Mouse (Mus musculus): ENCODE data around the gene 9930111J21Rik1. TPM values are rescaled to one million over a fixed set of nuclear protein-coding genes. Genes with fewer than 3 reads are reported as not detected.
"Not testable (repeated sequence)": the region's sequence is repeated elsewhere in the genome, so short reads cannot be mapped to it uniquely, and the experiment has no call there.

The 9930111J21Rik1 gene
- polyA plus RNA-seq, 1 experiment from 2014 or later: 0.12 TPM

DNA sequence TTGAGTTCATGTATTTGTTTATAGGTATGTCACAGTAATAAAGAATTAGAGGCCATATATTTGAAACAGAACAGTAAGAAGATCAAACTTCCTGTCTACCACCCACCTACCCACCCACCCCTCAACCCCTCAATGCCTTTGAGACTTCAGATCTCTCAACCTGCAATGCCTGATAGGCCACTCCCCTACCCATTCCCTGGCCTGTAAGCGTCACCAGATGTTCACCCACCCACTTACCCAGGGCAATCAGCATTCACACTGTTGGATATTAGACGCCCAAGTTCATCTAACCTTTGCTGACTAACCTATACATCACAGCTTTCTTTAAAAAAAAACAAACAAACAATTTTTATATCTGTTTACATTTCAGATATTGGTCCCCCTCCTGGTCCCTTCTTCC, 10.8 kb upstream of the 9930111J21Rik1 start:
- not testable (repeated sequence) for H3K4me1 ChIP-seq (ENCODE audit: control insufficient read depth, insufficient read depth, low read length); H3K4me2 ChIP-seq (ENCODE audit: low read depth, severe bottlenecking); H3K27me3 ChIP-seq (ENCODE audit: control insufficient read depth, insufficient read depth, low read length); H3K4me3 ChIP-seq (ENCODE audit: low read depth, low read length); H3K9ac ChIP-seq (ENCODE audit: low read length); H3K27ac ChIP-seq (replicated peaks; ENCODE audit: low read depth, low read length); H3K9me3 ChIP-seq (ENCODE audit: control insufficient read depth, low read length); DNase-seq (ENCODE audit: low spot score); ATAC-seq (ENCODE audit: insufficient number of reproducible peaks, low FRiP score, low TSS enrichment, low read depth); H3K36me3 ChIP-seq (ENCODE audit: control insufficient read depth, insufficient read depth, low read length)
- 48% methylated on average over 1 of the region's 2 CpGs for WGBS

DNA sequence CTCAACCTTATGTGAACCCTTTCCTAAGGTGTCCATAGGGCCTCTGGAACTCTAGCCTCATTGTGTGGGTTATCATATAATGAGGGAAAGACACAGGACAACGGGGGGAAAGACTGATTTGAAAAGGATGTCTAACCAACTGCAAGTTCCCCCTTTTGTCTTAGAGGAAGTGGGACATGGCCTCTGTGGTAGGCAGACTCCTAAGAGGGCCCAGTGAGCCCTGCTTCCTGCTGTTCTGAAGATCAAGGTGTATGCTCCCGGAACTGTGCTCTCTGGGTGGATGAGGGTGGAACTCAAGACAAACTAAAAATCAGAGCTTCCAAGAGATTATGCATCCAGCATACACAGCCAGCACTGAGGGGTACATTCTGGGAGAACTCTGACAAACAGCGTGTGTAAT, 9.0 kb upstream of the 9930111J21Rik1 start:
- not testable (repeated sequence) for H3K4me3 ChIP-seq (ENCODE audit: low read depth, low read length); DNase-seq (ENCODE audit: low spot score); H3K27ac ChIP-seq (replicated peaks; ENCODE audit: low read depth, low read length); ATAC-seq (ENCODE audit: insufficient number of reproducible peaks, low FRiP score, low TSS enrichment, low read depth); H3K4me1 ChIP-seq (ENCODE audit: control insufficient read depth, insufficient read depth, low read length); H3K9ac ChIP-seq (ENCODE audit: low read length); H3K27me3 ChIP-seq (ENCODE audit: control insufficient read depth, insufficient read depth, low read length); H3K36me3 ChIP-seq (ENCODE audit: control insufficient read depth, insufficient read depth, low read length); H3K4me2 ChIP-seq (ENCODE audit: low read depth, severe bottlenecking); H3K9me3 ChIP-seq (ENCODE audit: control insufficient read depth, low read length)
- 79% methylated on average over 2 of the region's 3 CpGs for WGBS

DNA sequence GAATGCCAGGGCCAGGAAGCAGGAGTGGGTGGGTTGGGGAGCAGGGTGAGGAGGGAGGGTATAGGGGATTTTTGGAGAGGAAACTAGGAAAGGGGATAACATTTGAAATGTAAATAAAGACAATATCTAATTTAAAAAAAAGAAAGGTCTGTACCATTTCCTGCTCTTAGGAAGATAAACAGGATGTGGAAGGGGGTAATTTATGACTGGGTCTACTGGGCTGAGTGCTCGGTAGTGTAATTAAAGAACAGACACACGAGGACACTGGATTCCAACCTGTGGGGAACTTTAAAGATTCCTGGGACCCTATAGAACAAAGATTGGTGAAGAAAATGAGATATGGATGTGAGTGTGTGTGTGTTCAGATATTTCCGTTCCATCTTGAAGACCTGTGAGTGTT, 3.6 kb upstream of the 9930111J21Rik1 start:
- H3K4me3 ChIP-seq (ENCODE audit: low read depth, low read length); H3K36me3 ChIP-seq (ENCODE audit: control insufficient read depth, insufficient read depth, low read length); H3K4me2 ChIP-seq (ENCODE audit: low read depth, severe bottlenecking); H3K27ac ChIP-seq (replicated peaks; ENCODE audit: low read depth, low read length); DNase-seq (ENCODE audit: low spot score); ATAC-seq (ENCODE audit: insufficient number of reproducible peaks, low FRiP score, low TSS enrichment, low read depth); H3K9ac ChIP-seq (ENCODE audit: low read length); H3K4me1 ChIP-seq (ENCODE audit: control insufficient read depth, insufficient read depth, low read length); H3K9me3 ChIP-seq (ENCODE audit: control insufficient read depth, low read length); H3K27me3 ChIP-seq (ENCODE audit: control insufficient read depth, insufficient read depth, low read length): not testable (repeated sequence)
- no CpG with 5 or more reads among the region's 3 CpGs for WGBS

DNA sequence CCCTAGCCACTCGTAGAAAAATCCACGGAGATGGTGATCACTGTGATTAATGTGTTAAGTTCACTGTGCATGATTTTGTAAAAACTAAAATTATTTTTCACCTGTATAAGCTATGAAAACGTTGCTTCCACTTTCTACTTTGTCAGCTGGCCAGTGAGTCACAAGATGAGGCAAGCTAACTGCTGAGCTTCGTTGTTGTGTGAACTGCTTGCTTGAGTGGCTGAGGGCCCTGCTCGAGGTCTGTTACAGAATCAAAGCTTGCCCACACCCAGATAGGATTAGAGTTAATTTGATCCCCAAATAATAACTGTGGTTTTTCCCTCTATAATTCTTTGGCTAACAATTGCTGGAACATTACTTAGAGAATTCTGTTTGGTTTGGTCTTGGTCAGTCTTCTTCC, 854 bp upstream of the 9930111J21Rik1 start:
- H3K9me3 ChIP-seq (ENCODE audit: control insufficient read depth, low read length); DNase-seq (ENCODE audit: low spot score); H3K9ac ChIP-seq (ENCODE audit: low read length); H3K27ac ChIP-seq (replicated peaks; ENCODE audit: low read depth, low read length); ATAC-seq (ENCODE audit: insufficient number of reproducible peaks, low FRiP score, low TSS enrichment, low read depth); H3K4me3 ChIP-seq (ENCODE audit: low read depth, low read length); H3K27me3 ChIP-seq (ENCODE audit: control insufficient read depth, insufficient read depth, low read length); H3K4me1 ChIP-seq (ENCODE audit: control insufficient read depth, insufficient read depth, low read length); H3K4me2 ChIP-seq (ENCODE audit: low read depth, severe bottlenecking); H3K36me3 ChIP-seq (ENCODE audit: control insufficient read depth, insufficient read depth, low read length): not testable (repeated sequence)
- no CpG with 5 or more reads among the region's 5 CpGs for WGBS

DNA sequence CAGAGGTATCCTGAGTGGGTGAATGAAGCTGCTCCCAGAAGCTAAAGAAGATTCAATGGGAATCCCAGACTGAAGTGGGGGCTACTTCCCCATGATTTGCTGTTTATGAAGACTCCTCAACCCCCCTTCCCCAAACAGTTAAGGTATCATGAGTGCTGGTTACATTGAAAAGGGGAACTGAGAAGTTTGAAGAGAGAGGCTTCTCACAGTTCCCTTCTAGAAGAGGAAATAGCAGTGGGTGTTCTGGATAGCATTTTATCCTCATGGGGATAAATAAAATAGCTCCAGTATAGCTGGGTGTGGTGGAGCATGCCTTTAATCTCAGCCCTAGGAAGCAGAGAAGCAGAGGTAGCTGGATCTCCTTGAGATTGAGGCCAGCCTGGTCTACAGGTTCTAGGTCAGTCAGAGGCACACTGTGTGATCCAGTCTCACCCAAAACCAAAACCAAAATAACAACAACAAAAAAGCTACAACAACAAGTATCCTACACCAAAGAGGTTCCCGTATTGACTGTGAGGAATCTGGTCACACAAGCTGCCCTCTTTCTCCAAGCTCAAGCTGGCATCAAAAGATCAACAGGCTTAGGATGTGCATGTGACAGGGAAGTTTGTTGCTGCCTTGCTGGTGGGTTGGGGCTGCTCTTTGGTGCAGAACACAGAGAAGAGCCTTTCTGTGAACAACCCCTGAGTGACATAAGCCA, 808 bp downstream of the 9930111J21Rik1 start, which contains the start of gene Olfr56:
Olfr56 (plus strand) TSS at position 650 of the 700 bp plus-strand sequence.
- not testable (repeated sequence) for H3K4me1 ChIP-seq (ENCODE audit: control insufficient read depth, insufficient read depth, low read length); H3K4me3 ChIP-seq (ENCODE audit: low read depth, low read length); H3K4me2 ChIP-seq (ENCODE audit: low read depth, severe bottlenecking); DNase-seq (ENCODE audit: low spot score); ATAC-seq (ENCODE audit: insufficient number of reproducible peaks, low FRiP score, low TSS enrichment, low read depth); H3K27ac ChIP-seq (replicated peaks; ENCODE audit: low read depth, low read length); H3K36me3 ChIP-seq (ENCODE audit: control insufficient read depth, insufficient read depth, low read length); H3K27me3 ChIP-seq (ENCODE audit: control insufficient read depth, insufficient read depth, low read length); H3K9ac ChIP-seq (ENCODE audit: low read length); H3K9me3 ChIP-seq (ENCODE audit: control insufficient read depth, low read length)
- no CpG with 5 or more reads among the region's 1 CpGs for whole genome bisulfite sequencing

DNA sequence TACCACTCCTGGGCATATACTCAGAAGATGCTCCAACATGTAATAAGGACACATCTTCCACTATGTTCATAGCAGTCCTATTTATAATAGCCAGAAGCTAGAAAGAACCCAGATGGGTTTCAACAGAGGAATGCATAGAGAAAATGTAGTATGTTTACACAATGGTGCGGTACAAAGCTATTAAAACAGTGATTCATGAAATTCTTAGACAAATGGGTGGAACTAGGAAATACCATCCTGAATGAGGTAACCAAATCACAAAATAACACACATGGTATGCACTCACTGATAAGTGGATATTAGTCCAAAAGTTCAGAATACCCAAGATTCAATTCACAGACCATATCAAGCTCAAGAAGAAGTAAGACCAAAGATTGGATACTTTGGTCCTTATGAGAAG, 4.5 kb downstream of the 9930111J21Rik1 start:
- DNase-seq (ENCODE audit: low spot score); H3K27ac ChIP-seq (replicated peaks; ENCODE audit: low read depth, low read length); H3K9ac ChIP-seq (ENCODE audit: low read length); H3K4me3 ChIP-seq (ENCODE audit: low read depth, low read length); H3K4me1 ChIP-seq (ENCODE audit: control insufficient read depth, insufficient read depth, low read length); H3K4me2 ChIP-seq (ENCODE audit: low read depth, severe bottlenecking); ATAC-seq (ENCODE audit: insufficient number of reproducible peaks, low FRiP score, low TSS enrichment, low read depth); H3K9me3 ChIP-seq (ENCODE audit: control insufficient read depth, low read length); H3K27me3 ChIP-seq (ENCODE audit: control insufficient read depth, insufficient read depth, low read length); H3K36me3 ChIP-seq (ENCODE audit: control insufficient read depth, insufficient read depth, low read length): not testable (repeated sequence)
- WGBS: no CpG with 5 or more reads among the region's 1 CpGs

DNA sequence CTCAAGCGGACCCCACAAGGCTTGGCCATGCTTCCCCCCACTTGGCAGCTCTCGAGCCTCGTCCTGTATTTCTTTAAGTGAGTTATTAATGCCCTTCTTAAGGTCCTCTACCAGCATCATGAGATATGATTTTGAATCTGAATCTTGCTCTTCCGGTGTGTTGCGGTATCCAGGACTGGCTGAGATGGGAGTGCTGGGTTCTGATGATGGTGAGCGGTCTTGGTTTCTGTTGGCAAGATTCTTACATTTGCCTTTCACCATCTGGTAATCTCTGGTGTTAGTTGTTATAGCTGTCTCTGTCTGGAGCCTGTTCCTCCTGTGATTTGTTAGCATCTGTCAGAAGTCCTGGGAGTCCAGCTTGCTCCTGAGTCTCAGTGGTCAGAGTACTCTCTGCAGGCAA, 33.1 kb downstream of the 9930111J21Rik1 start, which contains the start of gene Psme2b:
Psme2b (minus strand) TSS at position 101 of the 400 bp plus-strand sequence.
- WGBS: 95% methylated on average over 6 of the region's 6 CpGs
- H3K27ac ChIP-seq (replicated peaks; ENCODE audit: low read depth, low read length); H3K4me1 ChIP-seq (ENCODE audit: control insufficient read depth, insufficient read depth, low read length); H3K4me3 ChIP-seq (ENCODE audit: low read depth, low read length); H3K9ac ChIP-seq (ENCODE audit: low read length); H3K27me3 ChIP-seq (ENCODE audit: control insufficient read depth, insufficient read depth, low read length); DNase-seq (ENCODE audit: low spot score); ATAC-seq (ENCODE audit: insufficient number of reproducible peaks, low FRiP score, low TSS enrichment, low read depth); H3K36me3 ChIP-seq (ENCODE audit: control insufficient read depth, insufficient read depth, low read length); H3K9me3 ChIP-seq (ENCODE audit: control insufficient read depth, low read length); H3K4me2 ChIP-seq (ENCODE audit: low read depth, severe bottlenecking): not testable (repeated sequence)

DNA sequence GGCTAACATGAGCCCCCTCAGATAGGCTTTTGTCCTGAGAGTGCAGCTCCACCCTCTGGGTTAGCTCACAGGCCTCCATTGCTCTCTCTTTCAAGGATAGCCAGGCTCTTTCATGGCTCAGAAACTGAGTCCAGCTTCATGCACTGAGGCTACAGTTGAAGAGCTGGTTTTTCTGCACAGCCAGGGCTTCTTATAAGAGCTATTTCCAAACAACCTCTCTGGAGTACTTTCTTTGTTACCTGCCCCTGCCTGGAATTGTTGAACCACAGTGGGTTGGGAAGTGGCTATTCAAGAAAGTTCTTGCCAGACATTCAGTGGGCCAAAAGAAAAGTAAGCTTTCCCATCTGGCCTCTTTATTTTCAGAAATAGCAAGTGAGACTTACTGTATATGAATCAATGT, 39.9 kb downstream of the 9930111J21Rik1 start:
- H3K4me1 ChIP-seq (ENCODE audit: control insufficient read depth, insufficient read depth, low read length); DNase-seq (ENCODE audit: low spot score); H3K9ac ChIP-seq (ENCODE audit: low read length); H3K4me2 ChIP-seq (ENCODE audit: low read depth, severe bottlenecking); H3K27ac ChIP-seq (replicated peaks; ENCODE audit: low read depth, low read length); ATAC-seq (ENCODE audit: insufficient number of reproducible peaks, low FRiP score, low TSS enrichment, low read depth); H3K27me3 ChIP-seq (ENCODE audit: control insufficient read depth, insufficient read depth, low read length); H3K36me3 ChIP-seq (ENCODE audit: control insufficient read depth, insufficient read depth, low read length); H3K9me3 ChIP-seq (ENCODE audit: control insufficient read depth, low read length); H3K4me3 ChIP-seq (ENCODE audit: low read depth, low read length): not testable (repeated sequence)

DNA sequence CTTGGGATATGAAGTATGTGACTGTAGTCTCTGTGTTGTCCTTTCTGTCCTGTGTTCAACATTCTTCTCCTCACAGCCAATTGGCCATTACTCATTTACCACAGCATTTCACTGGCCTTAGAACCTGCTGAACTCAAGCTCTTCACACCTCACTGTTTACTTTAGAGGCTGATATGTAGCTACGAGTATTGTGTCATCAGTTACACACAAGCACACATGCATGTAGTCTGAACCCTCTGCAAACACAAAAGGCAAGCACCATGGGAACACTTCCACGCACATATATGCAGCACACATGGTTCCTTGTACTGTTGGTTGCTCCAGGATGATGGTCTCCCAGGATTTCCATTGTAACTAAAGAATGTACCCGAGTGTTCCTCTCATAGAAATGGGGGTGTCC, 43.9 kb downstream of the 9930111J21Rik1 start:
- DNase-seq (ENCODE audit: low spot score); H3K9ac ChIP-seq (ENCODE audit: low read length); H3K36me3 ChIP-seq (ENCODE audit: control insufficient read depth, insufficient read depth, low read length); H3K4me1 ChIP-seq (ENCODE audit: control insufficient read depth, insufficient read depth, low read length); ATAC-seq (ENCODE audit: insufficient number of reproducible peaks, low FRiP score, low TSS enrichment, low read depth); H3K4me2 ChIP-seq (ENCODE audit: low read depth, severe bottlenecking); H3K27me3 ChIP-seq (ENCODE audit: control insufficient read depth, insufficient read depth, low read length); H3K27ac ChIP-seq (replicated peaks; ENCODE audit: low read depth, low read length); H3K4me3 ChIP-seq (ENCODE audit: low read depth, low read length); H3K9me3 ChIP-seq (ENCODE audit: control insufficient read depth, low read length): not testable (repeated sequence)
- WGBS: no CpG with 5 or more reads among the region's 3 CpGs
